Mouse (Mus musculus) myocyte (in vitro differentiated cells): ENCODE measurements around the gene Rab3gap2. TPM values are rescaled to one million over a fixed set of nuclear protein-coding genes. Genes with fewer than 3 reads are reported as not detected.

Experiments used
- H3K27me3 ChIP-seq: one replicate; pipeline ENCODE4 v1.6.1; 2011; ENCODE audit not compliant: control insufficient read depth, insufficient read depth, insufficient read length
- H3K36me3 ChIP-seq: one replicate; pipeline ENCODE4 v1.6.1; 2011; ENCODE audit not compliant: control insufficient read depth, insufficient read depth
- H3K4me2 ChIP-seq: one replicate; pipeline ENCODE4 v1.6.1; 2011; ENCODE audit warnings: low read depth, control low read depth
- H3K4me3 ChIP-seq: one replicate; pipeline ENCODE4 v1.5.1; 2011; ENCODE audit warnings: mild to moderate bottlenecking, control low read depth, moderate library complexity
- H3K79me2 ChIP-seq: one replicate; pipeline ENCODE4 v1.6.1; 2011; ENCODE audit not compliant: control insufficient read depth, insufficient read depth
- H3ac ChIP-seq: one replicate; pipeline ENCODE4 v1.6.1; 2011; ENCODE audit not compliant: control insufficient read depth, insufficient read length
- CEBPB ChIP-seq: IDR thresholded peaks from 2 replicates; pipeline ENCODE4 v1.6.1; 2011; ENCODE audit warnings: mild to moderate bottlenecking, moderate library complexity; ENCODE audit not compliant: poor library complexity, insufficient read depth, severe bottlenecking
- E2F4 ChIP-seq: IDR thresholded peaks from one replicate; pipeline ENCODE4 v1.6.1; 2011; ENCODE audit warnings: mild to moderate bottlenecking, control low read depth, moderate library complexity; ENCODE audit not compliant: insufficient read depth
- MAX ChIP-seq: IDR thresholded peaks from one replicate; pipeline ENCODE4 v1.6.1; 2011; ENCODE audit warnings: low read depth, mild to moderate bottlenecking, control low read depth
- MYOD1 ChIP-seq, 3 experiments: IDR thresholded peaks; one replicate each; pipeline ENCODE4 v1.6.1; 2011; ENCODE audit warnings: control low read depth in 2 of 3, low read depth in 2 of 3, mild to moderate bottlenecking in 2 of 3, moderate library complexity in 1 of 3; ENCODE audit not compliant: insufficient read length in 2 of 3, control insufficient read depth in 1 of 3
- MYOG ChIP-seq, 3 experiments: IDR thresholded peaks; one replicate each; pipeline ENCODE4 v1.6.1; 2011; ENCODE audit warnings: control low read depth in 2 of 3, low read depth in 2 of 3, mild to moderate bottlenecking in 2 of 3; ENCODE audit not compliant: insufficient read length in 2 of 3, control insufficient read depth in 1 of 3, insufficient read depth in 1 of 3
- POLR2A ChIP-seq: IDR thresholded peaks from one replicate; pipeline ENCODE4 v1.6.1; 2011; ENCODE audit warnings: low read depth, mild to moderate bottlenecking, control low read depth, moderate library complexity; ENCODE audit not compliant: insufficient read length
- POLR2AphosphoS2 ChIP-seq: IDR thresholded peaks from one replicate; pipeline ENCODE4 v1.6.1; 2011; ENCODE audit warnings: low read depth, control low read depth; ENCODE audit not compliant: insufficient read length
- REST ChIP-seq: IDR thresholded peaks from one replicate; pipeline ENCODE4 v1.6.1; 2011; ENCODE audit warnings: mild to moderate bottlenecking, control low read depth, moderate library complexity; ENCODE audit not compliant: insufficient read depth, insufficient read length
- SRF ChIP-seq: IDR thresholded peaks from one replicate; pipeline ENCODE4 v1.6.1; 2011; ENCODE audit warnings: low read depth; ENCODE audit not compliant: control insufficient read depth, insufficient read length
- TCF12 ChIP-seq: IDR thresholded peaks from one replicate; pipeline ENCODE4 v1.6.1; 2011; ENCODE audit warnings: mild to moderate bottlenecking, control low read depth; ENCODE audit not compliant: poor library complexity, insufficient read depth, severe bottlenecking
- TCF3 ChIP-seq: IDR thresholded peaks from one replicate; pipeline ENCODE4 v1.6.1; 2011; ENCODE audit warnings: low read depth, control low read depth; ENCODE audit not compliant: insufficient read length
- USF1 ChIP-seq: IDR thresholded peaks from one replicate; pipeline ENCODE4 v1.6.1; 2011; ENCODE audit warnings: low read depth, mild to moderate bottlenecking, control low read depth, moderate library complexity
- polyA plus RNA-seq: library from polyadenylated mRNA; unstranded; fragments of >200 nt; fragmentation: generic; extraction: Trizol; gene quantifications from one replicate; pipeline ENCODE4 v1.2.1, GENCODE M21; 2012; ENCODE audit warnings: missing spikeins

Rab3gap2 gene
- polyA plus RNA-seq, 1 experiment: 32.2 TPM

GRCm38 (mm10) chr1:185277022-185277421 is 73.1 kb downstream of the Rab3gap2 start:
- Histone ChIP-seq H3ac (no peak overlapping the region), H3K79me2 (no peaks in the 10 kb centered on the region), H3K4me3 (no peak overlapping the region), H3K4me2 (no peak overlapping the region), H3K27me3 (no peaks in the 10 kb centered on the region), H3K36me3 (peaks cover 40% of the 10 kb centered on the region)
- TF ChIP-seq TCF12: no peak
- no peak for TF ChIP-seq CEBPB
- no peak for TF ChIP-seq POLR2A
- TF ChIP-seq REST: no peak

- no peaks in the 10 kb centered on the region for H3K79me2 ChIP-seq
- no peak overlapping the region for H3K4me3 ChIP-seq
- H3ac ChIP-seq: no peak overlapping the region
- H3K36me3 ChIP-seq: peaks cover 37% of the 10 kb centered on the region
- H3K4me2 ChIP-seq: no peak overlapping the region
- H3K27me3 ChIP-seq: no peaks in the 10 kb centered on the region
- TF ChIP-seq POLR2A: no peak
- TF ChIP-seq TCF12: no peak
- TF ChIP-seq MYOD1 (IDR thresholded peaks at IDR 0.05; ENCODE audit: control insufficient read depth in 1 of 3, insufficient read length in 2 of 3, low read depth in 2 of 3): no peak
- TF ChIP-seq CEBPB: no peak
- TF ChIP-seq SRF: no peak
- no peak for TF ChIP-seq REST
- no peak for TF ChIP-seq MYOG (IDR thresholded peaks at IDR 0.05; ENCODE audit: control insufficient read depth in 1 of 3, insufficient read depth in 1 of 3, insufficient read length in 2 of 3, low read depth in 2 of 3)
- TF ChIP-seq MAX: no peak
- no peak for TF ChIP-seq USF1
- TF ChIP-seq E2F4: no peak
- no peak for TF ChIP-seq POLR2AphosphoS2
- no peak for TF ChIP-seq TCF3
These were observed 75.4 kb downstream of the Rab3gap2 start for GRCm38 (mm10) chr1:185279288-185279687.

DNA sequence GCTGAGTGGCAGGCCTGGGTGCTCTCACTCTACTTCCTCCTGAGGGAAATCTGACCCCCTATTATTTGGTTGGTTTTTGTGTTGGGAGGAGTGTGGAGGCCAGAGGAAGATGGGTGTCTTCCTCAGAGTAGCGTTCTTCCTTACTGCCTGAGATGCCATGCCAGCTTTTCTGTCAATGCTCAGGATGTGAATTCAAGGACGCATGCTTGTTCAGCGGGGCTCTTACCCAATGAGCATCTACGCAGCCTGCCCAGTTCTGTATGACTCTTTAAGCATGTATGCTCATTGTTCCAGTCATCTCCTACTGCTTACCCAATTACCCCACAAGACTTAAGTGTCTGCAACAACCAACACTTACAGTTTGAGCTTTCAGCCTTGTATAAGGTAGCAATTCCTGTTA is 76.7 kb downstream of the Rab3gap2 start:
- Histone ChIP-seq H3K4me2 (no peak overlapping the region), H3K27me3 (no peaks in the 10 kb centered on the region), H3K4me3 (no peak overlapping the region), H3ac (no peak overlapping the region), H3K79me2 (no peaks in the 10 kb centered on the region), H3K36me3 (peaks cover 37% of the 10 kb centered on the region)
- TF ChIP-seq TCF3 (no peak), POLR2AphosphoS2 (no peak), USF1 (no peak), SRF (no peak), MAX (no peak), MYOG (IDR thresholded peaks at IDR 0.05; ENCODE audit: control insufficient read depth in 1 of 3, insufficient read depth in 1 of 3, insufficient read length in 2 of 3, low read depth in 2 of 3) (no peak), TCF12 (no peak), MYOD1 (IDR thresholded peaks at IDR 0.05; ENCODE audit: control insufficient read depth in 1 of 3, insufficient read length in 2 of 3, low read depth in 2 of 3) (no peak), CEBPB (no peak), POLR2A (no peak), E2F4 (no peak), REST (no peak)

GRCm38 (mm10) chr1:185282846-185283245 is 78.9 kb downstream of the Rab3gap2 start:
- Histone ChIP-seq H3K27me3 (no peaks in the 10 kb centered on the region), H3ac (no peak overlapping the region), H3K4me2 (no peak overlapping the region), H3K79me2 (no peaks in the 10 kb centered on the region), H3K4me3 (no peak overlapping the region), H3K36me3 (peaks cover 36% of the 10 kb centered on the region)
- TF ChIP-seq POLR2AphosphoS2 (no peak), SRF (no peak), MYOD1 (IDR thresholded peaks at IDR 0.05; ENCODE audit: control insufficient read depth in 1 of 3, insufficient read length in 2 of 3, low read depth in 2 of 3) (no peak), TCF12 (no peak), CEBPB (no peak), MAX (no peak), MYOG (IDR thresholded peaks at IDR 0.05; ENCODE audit: control insufficient read depth in 1 of 3, insufficient read depth in 1 of 3, insufficient read length in 2 of 3, low read depth in 2 of 3) (no peak), TCF3 (no peak)

DNA sequence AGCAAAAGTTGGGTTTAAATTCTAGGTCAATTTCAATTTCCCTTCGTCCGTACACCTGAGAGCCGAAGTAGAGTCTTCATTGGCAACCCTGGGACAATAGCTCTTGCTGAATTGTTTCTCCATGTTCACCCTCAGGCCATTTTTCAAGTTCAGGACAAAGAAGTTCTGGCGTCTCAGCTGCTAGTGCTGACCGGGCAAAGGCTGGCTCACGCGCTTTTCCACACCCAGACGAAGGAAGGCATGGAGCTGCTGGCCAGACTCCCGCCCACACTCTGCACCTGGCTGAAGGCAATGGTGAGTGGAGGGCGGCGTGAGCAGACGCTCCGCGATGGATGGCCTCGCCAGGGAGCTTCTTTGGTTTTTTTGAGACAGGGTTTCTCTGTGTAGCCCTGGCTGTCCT is 79.3 kb downstream of the Rab3gap2 start:
- Histone ChIP-seq H3K27me3 (no peaks in the 10 kb centered on the region), H3K36me3 (peaks cover 38% of the 10 kb centered on the region), H3K4me2 (no peak overlapping the region), H3ac (no peak overlapping the region), H3K79me2 (no peaks in the 10 kb centered on the region), H3K4me3 (no peak overlapping the region)
- TF ChIP-seq REST (no peak), POLR2AphosphoS2 (no peak), TCF12 (no peak), MYOG (IDR thresholded peaks at IDR 0.05; ENCODE audit: control insufficient read depth in 1 of 3, insufficient read depth in 1 of 3, insufficient read length in 2 of 3, low read depth in 2 of 3) (no peak), MYOD1 (IDR thresholded peaks at IDR 0.05; ENCODE audit: control insufficient read depth in 1 of 3, insufficient read length in 2 of 3, low read depth in 2 of 3) (no peak), CEBPB (no peak)
